Mouse (Mus musculus) gastrocnemius, postnatal 4 days (tissue): Measurements from ENCODE around the gene 1110051M20Rik. TPM values are rescaled to one million over a fixed set of nuclear protein-coding genes. Genes with fewer than 3 reads are reported as not detected.
"Not testable (repeated sequence)": the region's sequence is repeated elsewhere in the genome, so short reads cannot be mapped to it uniquely, and the experiment has no call there.

Experiments
- DNase-seq, 2 experiments: peaks; one replicate each; pipeline ENCODE4 v3.0.0; 2021 to 2022; ENCODE audit warnings: low spot score in 2 of 2, mixed read lengths in 2 of 2
- total RNA-seq, 2 experiments: library from RNA; stranded (reverse); gene quantifications; 2 replicates each; pipeline ENCODE4 v1.2.3; 2021

Gene 1110051M20Rik
- total RNA-seq, 2 experiments from 2014 or later, result 13.8 to 18.2 TPM

DNA sequence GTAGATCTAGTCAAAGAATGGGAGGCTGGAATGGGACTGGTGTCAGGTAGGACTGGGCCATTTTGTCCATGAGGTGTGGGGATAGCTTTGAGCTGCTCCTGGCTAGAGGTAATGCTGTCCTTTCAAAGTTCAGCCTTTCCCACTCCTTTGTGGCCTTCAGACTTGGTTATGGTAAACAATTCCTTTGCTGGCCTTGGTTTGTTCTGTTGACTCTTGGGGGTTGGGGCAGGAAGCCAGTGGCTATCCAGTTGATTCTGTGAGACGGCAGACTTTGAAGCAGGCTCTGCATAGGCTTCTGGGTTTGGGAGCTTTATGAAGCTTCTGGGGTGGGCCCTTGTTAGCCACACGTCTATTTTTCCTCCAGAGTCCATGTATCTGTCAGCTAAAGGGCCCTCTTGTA lies 175.8 kb downstream of the 1110051M20Rik start:
- DNase-seq, result no peak

DNA sequence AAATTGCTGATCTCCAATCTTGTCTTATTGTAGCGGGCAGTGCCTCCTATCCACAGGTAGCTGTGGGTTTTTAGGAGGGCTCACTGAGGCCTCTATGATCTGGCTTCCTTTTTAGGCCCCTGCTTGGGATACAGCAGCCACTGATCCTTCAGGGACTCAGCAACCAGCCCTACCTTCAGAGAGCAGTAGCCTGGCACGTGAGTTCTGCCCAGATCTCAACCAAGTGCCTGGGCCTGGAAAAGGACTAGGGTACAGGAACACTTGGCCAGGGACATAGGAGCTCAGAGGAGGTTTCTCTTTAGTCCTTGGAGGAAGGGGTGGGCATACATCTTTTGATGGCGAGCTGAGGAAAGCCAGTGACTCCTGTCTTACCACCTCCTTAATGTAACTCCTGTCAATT lies 176.5 kb downstream of the 1110051M20Rik start:
- no peak for DNase-seq

DNA sequence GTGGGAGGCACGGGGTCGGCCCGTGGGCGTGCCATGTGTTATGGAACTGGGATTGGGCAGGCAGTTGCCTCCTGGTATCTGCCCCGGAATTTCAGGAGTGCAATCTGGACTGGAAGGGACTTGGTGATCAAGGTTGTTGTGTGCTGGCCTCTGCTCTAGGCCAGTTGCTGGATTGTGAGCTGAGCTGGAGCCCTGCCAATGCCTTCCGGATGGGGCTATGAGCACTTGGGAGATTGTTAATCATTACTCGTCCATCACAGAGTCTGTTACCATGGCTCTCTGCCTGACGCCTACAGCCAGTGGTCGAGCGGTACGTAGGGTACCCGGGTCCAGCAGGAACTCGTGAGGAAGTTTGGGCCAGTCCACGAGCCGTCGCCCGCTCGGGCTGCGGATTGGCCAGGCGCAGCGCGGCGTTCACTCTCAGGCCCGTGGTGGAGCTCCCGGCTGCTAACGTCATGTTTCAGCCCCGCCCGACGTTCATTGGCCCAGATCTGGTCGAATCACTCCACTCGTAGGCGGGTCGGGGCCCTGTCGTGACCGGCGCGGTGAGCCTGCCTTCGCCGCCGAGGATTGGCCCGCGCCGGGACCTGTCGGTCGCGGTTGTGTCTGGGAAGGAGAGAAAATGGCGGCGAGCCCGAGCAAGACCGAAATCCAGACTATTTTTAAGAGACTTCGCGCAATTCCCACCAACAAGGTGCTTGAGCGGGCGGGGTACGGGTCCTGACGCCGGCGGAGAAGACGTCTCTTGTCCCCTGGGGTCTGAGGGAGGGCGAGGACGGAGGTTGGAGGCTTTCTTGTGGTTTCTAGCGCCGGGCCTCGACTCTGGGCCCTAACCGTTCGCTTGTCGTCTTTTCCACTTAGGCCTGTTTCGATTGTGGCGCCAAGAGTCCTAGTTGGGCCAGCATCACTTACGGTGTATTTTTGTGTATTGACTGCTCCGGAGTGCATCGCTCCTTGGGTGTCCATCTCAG lies 179.5 kb downstream of the 1110051M20Rik start, which contains the start of gene Arfgap2:
Gene Arfgap2, plus strand, starts transcription at position 264 of the 971 bp plus-strand sequence.
- DNase-seq, result peak; percentile 93 to 97

DNA sequence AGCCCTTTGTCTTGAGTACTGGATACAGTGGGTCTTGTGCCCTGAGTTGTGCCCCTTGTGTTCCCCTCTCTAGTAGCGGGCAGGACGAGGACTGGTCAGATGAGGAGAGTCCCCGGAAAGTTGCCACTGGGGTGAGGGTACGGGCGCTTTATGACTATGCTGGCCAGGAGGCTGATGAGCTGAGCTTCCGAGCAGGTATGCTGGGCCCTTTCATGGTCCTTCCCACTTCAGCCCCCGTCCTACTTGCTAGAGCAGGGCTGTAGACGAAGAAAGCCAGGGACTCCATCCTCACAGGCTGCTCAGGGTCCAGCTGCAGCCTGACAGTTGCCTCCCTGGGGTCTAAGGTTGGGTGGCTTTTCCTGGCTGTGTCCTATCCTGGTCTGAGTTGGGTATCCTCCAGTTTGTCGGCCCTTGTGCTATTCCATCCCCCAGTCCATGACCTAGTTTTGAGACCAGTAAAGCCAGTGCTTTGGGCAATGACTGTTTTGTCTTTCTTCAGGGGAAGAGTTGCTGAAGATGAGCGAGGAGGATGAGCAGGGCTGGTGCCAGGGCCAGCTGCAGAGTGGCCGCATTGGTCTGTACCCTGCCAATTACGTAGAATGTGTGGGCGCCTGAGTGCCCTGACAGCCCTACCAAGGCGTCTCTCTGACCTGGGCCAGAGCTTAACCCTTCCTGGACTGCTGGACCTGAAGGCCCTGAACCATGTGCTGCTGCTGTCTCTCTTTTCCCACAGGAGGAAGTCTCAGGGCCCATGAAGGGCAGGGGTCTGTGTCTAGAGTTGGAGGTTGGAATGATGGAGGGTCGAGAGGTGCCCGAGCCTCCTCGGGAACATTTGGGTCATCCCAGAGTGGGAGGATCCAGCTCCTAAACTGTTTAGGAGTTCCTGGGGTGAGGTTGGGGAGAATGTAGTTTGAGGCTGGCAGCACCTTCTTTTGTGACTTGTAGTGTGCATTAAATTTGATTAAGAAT lies 180.5 kb downstream of the 1110051M20Rik start:
- no peak for DNase-seq

DNA sequence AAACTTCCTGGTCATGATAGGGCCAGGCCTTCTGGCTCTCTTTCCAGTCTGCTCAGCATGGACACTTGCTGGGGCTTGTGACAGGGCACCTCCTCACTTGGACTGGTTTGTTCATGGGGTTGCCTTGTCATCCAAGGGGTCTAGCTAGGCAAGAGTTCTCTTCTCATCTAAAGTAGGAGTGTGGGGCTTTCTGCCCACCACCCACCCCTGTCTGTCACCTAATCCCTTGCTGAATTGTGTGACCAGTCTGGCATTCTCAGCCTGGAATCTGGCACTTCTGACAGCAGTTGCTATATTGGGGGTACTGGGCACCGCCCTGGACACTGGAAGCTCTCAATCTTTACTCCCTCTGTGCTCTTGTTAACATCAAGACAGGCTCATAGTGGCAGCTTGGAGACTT lies 185.0 kb downstream of the 1110051M20Rik start:
- no peak for DNase-seq

DNA sequence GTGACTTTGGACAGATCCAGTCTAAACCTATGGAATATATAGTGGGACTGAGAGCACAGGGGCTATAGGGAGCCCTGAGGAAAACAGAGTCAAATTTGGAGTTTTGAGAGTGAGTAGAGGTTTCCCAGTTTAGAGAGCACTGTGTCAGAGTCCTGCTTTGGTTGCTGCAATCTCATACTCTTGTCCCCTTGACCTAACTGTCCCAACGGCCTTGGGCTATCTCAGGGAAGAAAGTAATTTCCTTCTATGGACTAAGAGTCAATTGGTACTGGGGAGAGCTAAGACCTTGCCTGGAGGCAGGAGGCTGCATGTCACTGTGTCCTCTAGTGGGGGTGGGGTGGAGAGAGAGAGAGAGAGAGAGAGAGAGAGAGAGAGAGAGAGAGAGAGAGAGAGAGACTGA lies 185.7 kb downstream of the 1110051M20Rik start:
- DNase-seq, result no peak

DNA sequence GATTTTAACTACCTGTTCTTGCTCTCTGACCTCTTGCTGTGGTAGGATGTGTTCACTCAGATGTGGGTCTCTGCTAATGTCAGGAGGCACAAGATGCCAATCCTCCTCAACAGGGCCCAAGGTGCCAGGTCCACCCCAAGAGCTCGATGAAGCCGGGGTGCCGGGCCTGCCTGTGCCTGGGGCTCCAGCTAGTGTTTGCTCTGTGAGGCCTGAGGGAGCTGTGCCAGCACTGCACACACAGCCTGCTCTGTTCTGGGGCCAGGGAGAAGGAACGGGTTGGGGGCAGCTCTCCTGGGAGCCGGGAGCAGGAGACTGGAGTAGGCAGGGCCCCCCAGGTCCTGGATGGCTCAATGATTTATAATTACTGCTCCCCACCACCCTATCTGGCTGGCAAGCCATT lies 186.4 kb downstream of the 1110051M20Rik start:
- DNase-seq, result no peak

DNA sequence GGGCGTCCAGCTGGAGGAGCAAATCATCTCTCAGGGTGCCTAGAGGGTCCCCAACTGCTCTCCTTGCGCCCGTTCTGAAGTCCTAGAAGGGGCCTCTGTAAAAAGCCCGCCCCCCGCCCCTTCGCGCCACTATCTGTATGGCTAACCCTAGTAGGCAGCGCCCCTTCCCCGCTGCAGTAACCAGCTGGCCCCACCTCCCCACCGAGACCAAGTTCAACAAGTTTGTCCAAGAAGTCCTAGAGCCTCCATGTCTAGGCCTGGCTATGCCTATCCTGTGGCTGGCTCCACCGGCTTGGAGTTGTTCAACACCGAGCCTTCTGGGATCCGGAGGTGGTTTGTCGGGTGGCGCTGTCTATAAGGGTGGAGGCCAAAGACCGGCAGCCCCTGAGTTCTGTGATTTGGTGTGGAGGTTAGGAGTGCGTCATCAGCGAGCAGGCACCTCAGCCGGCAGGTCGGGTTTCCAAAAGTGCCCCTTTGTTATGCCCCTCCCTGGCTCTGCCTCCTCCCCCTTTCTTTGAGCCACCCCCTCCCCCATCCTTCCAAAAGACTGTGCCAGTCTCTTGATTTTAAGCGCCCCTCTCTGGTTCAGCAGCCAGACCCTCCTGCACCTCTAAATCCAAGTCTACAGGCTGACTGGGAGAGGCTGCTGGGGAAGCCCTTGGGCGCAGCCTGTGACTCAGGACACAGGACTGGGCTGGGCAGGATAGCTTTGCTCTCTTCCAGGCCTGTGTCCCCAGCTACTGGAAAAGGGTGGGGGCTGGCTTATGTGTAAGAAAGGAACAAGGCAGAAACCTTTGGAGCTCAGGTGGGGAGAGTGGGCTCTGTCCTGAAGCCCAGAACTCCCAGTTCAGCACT lies 187.2 kb downstream of the 1110051M20Rik start:
- DNase-seq, result peak in 1 of 2 experiments; percentile 55

DNA sequence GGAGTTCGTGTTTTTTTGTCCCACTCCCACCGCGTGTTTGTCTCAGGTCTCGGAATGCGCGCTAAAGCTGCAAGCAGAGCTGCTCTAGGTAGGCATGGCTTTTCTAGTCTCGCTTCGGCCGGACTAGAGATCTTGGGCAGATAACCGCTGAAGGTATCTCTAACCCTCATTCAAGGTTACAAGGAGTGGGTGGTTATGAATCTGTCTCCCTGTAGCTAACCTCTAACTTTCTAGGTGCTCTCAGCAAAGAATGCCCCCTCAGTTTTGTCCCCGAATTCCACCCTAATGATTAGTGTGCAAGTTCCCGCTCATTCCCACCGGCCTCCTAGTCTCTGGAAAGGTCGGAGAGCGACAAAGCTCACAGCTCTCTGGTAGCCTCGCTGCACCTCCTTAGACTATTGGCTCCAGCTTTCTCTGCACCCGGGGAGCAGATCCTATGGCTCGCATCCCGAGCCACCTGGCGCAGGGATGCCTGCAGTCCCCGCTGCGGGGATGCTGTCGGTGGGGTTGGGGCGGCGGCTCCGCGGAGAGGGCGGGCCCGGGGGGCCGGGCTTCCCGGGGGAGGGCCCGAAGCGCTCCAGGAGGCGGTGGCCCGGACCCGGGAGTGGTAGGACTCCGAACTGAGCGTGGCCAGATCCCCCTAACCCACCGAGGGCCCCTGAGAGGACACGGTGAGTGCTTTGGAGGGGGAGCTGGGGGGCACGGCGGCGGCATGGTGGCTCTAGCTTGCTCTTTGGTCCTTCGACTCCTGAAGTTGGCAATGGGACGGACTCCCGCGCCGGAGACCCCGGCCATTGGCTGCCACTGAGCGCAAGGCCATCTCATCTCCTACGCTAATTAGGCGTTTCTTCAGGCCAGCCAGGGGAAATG lies 188.0 kb downstream of the 1110051M20Rik start:
- DNase-seq, result peak; percentile 51 to 67

DNA sequence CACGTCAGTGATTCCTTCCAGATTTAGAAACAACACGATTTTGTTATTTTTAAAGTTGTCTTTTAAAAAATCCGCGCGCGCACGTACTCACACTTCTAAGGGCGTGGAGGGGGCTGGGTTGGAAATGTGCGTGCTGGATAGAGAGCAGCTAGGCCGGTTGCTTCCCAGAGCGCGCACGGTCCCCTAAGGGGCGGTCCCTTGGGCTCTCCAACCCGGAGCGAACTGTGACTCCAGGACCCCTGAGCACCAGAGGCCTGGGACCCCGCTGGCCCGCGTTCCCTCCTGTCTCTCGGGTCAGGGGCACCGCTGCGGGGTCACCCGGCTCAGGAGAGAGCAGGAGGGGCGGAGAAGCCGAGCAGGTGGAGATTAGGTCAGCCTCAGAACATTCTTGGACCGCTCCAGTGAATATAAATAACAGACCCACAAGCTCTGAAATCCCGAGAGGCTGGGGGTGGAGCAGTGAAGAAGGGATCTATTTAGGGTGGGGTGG lies 188.8 kb downstream of the 1110051M20Rik start, which contains the start of gene Pacsin3:
Gene Pacsin3, plus strand, starts transcription at position 294 of the 490 bp plus-strand sequence.
- peak in 1 of 2 experiments; percentile 42 for DNase-seq

DNA sequence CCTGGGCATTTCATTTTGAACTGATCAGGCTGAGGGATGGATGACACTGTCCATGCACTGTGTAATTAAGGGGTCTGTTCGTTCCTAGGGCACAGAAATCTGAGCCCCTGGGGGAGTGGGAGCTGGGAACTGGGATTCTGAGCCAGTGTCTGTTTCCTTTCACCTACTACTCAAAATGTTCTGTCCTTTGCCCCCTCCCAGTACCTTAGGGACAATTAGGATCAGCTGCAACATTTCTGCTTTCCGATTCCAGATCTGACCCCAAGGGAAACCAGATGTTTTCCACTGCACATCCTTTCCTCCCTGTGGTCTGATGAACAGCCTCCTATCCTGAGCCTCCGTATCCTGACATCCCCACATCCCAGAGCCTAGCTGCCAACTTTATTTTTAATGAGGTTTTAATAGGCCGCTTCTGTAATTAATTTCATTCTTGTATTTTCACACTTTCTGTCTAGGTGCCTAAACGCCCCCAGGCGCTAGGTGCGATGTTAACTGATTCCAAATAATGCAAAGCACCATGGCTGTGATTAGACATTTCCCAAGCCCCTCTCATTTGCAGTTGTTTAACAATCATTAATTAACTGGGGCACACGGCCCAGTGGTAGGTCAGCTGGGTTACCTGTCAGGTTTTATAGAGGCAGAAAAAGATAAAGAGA lies 189.7 kb downstream of the 1110051M20Rik start:
- DNase-seq, result no peak

DNA sequence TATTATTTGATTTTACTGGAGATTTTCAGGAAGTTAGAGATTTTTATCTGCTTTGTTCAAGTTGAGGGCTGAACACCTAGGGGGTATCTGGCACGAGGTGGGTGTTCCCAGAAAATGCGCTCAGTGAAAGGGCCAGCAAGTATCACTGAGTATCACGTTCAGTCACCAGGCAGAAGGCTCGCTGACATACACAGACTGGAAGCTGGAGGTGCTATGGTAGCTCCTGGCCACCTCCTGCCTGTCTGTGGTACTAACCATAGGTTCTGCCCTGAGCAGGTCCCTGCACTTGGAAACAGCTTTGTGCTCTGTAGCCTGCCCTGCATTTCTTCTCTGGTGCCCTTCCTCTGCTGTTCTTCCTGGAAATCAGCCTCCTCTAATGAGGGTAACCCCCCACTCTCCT lies 192.0 kb downstream of the 1110051M20Rik start:
- DNase-seq, result no peak

DNA sequence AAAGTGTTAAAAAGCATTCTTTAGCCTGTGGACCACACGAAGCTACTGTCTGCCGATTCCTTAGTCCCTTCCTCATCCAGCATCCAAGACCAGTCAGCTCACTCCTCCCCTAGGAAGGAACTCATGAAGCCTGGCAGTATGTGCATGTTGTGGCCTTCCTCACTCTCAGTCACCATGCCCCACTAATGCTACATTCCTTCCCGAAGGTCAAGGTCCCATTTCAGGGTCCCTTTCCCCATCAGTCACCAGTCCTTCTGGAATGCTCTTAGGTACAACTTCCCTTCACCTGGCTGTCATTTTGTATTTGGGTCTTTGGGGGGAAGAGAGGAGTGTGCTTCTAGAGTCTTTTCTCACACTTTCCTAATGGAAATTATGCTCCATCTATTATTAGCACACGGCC lies 192.5 kb downstream of the 1110051M20Rik start:
- DNase-seq, result no peak

DNA sequence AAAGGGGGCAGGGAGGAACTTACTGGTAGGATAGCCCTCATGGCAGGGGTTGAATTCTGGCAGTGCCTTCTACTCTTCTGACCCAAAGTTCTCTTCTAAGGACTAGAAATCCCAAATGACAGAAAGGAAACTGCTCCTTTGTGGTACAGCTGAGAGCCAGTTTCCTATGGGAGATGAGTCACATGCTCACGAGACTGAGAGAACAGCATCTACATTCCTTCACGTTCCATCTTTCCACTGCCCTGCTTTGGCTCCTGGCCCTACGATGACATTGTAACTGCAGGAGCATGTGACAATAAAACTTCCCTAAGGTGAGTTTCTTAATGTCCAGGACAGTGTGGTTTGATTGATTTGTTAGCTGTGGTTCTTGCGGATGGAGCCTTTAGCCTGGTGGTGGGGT lies 196.1 kb downstream of the 1110051M20Rik start:
- DNase-seq, result no peak

DNA sequence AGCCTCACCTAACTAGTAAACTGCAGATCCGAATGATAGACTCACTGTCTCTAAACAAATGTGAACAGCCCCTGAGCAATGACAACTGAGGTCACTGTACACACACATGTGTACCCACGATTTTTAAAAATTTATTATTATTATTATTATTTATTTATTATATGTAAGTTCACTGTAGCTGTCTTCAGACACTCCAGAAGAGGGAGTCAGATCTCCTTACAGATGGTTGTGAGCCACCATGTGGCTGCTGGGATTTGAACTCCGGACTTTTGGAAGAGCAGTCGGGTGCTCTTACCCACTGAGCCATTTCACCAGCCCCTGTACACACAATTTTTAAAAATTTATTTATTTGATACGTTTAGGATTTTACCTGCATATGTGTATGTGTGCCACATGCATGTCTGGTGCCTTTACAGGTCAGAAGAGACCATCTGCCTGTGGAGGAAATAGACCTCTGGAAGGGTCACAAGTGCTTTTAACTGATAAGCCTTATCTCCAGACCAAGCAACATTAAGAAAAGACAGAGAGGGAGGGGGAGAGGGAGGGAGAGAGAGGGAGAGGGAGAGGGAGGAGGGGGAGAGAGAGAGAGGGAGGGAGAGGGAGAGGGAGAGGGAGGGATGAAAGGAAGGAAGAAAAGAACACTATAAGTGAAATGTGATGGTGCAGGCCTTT lies 199.8 kb downstream of the 1110051M20Rik start:
- DNase-seq, result no peak

DNA sequence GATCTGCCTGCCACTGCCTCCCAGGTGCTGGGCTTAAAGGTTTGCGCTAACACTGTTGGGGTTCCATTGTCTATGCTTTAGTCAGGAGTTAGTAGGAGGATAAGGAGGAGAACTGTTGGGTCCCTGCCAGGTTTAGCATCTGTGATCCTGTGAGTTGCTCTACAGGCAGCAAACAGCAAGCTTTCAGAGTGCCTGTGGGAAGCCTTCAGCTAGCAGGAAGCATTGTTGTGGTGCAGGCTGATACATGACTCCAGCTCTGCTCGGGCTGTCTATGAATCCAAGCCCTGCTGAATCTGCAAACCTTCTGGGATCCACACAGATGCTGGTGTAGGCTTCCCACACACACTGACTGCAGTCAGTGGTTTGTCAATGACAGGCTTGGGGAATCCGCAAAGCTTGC lies 201.1 kb downstream of the 1110051M20Rik start:
- DNase-seq, result no peak

DNA sequence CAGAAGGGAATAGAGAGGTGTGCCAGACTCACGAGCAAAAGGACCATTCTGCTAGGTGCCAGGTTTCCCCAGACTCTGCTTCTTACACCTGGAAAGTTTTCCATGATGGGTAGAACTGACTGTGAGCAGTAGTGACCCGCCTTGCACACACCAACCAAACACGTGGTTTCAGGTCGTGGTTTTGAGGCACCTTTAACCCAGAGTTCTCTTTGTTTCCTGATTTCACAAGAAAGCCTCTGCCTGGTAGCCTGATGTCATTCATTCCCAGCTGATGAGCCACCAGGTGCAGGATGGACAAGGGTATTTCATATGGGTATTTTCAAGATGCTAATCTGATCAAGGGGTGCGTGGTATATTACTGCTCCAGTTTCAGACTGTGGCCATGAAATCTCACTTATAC lies 202.0 kb downstream of the 1110051M20Rik start:
- no peak for DNase-seq

DNA sequence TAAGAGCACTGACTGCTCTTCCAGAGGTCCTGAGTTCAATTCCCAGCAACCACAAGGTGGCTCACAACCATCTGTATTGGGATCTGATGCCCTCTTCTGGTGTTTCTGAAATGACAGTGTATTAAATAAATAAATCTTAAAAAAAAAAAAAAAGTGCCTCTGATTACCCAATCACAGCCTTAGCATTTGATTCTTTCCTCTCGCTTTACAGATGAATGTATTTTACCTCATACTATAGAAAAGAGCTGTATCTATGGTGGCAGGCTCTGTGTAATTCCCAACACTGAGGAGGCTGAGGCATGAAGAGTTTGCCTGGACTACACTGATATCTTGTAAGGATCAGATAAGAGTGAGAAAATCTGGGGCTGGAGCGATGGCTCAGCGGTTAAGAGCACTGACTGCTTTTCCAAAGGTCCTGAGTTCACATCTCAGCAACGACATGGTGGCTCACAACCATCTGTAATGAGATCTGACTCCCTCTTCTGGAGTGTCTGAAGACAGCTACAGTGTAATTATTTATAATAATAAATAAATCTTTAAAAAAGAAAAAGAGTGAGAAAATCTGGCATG lies 206.9 kb downstream of the 1110051M20Rik start:
- DNase-seq, result not testable (repeated sequence)
